Mouse (Mus musculus) cerebellum, adult 18-20 months (tissue): ENCODE results near the gene Slc7a7.

Experiments used
- DNase-seq, 2 experiments: peaks; one replicate each; pipeline ENCODE4 v3.0.0; 2021

The Slc7a7 gene

GRCm38 (mm10) chr14:54417623-54418081 is at the start of gene Slc7a7:
TSS of gene Slc7a7 (minus strand) at chr14:54417780.
- DNase-seq = no peak

GRCm38 (mm10) chr14:54464293-54465005 is 46.9 kb upstream of the Slc7a7 start:
- peak; percentile 67 to 70 for DNase-seq

GRCm38 (mm10) chr14:54463959-54464292 is 46.3 kb upstream of the Slc7a7 start, which contains the start of gene Lrp10:
TSS of gene Lrp10 (plus strand) at chr14:54464137.
- DNase-seq = peak; percentile 91 to 93

- DNase-seq = no peak
Measured at GRCm38 (mm10) chr14:54463108-54463958, 45.8 kb upstream of the Slc7a7 start.

GRCm38 (mm10) chr14:54462146-54462545 is 44.6 kb upstream of the Slc7a7 start:
- no peak for DNase-seq

GRCm38 (mm10) chr14:54457907-54458569 is 40.5 kb upstream of the Slc7a7 start:
- no peak for DNase-seq

- no peak for DNase-seq
Measured at GRCm38 (mm10) chr14:54454669-54455528, 37.3 kb upstream of the Slc7a7 start.

- no peak for DNase-seq
Measured at GRCm38 (mm10) chr14:54453566-54453965, 36.0 kb upstream of the Slc7a7 start.

GRCm38 (mm10) chr14:54445476-54445875 is 27.9 kb upstream of the Slc7a7 start:
- DNase-seq = no peak

GRCm38 (mm10) chr14:54443712-54444618 is 26.4 kb upstream of the Slc7a7 start:
- DNase-seq = peak in 1 of 2 experiments; percentile 24

GRCm38 (mm10) chr14:54443196-54443595 is 25.6 kb upstream of the Slc7a7 start:
- DNase-seq = no peak

GRCm38 (mm10) chr14:54442548-54442947 is 25.0 kb upstream of the Slc7a7 start:
- no peak for DNase-seq

- no peak for DNase-seq
Measured at GRCm38 (mm10) chr14:54441365-54441764, 23.8 kb upstream of the Slc7a7 start.

GRCm38 (mm10) chr14:54440538-54440937 is 23.0 kb upstream of the Slc7a7 start:
- no peak for DNase-seq

GRCm38 (mm10) chr14:54439610-54440009 is 22.0 kb upstream of the Slc7a7 start:
- no peak for DNase-seq

- no peak for DNase-seq
Measured at GRCm38 (mm10) chr14:54439155-54439554, 21.6 kb upstream of the Slc7a7 start.

- no peak for DNase-seq
Measured at GRCm38 (mm10) chr14:54435194-54435918, 17.8 kb upstream of the Slc7a7 start.

GRCm38 (mm10) chr14:54433941-54434531 is 16.5 kb upstream of the Slc7a7 start:
- DNase-seq = no peak

GRCm38 (mm10) chr14:54432837-54433830 is 15.6 kb upstream of the Slc7a7 start:
- DNase-seq = no peak
